Mouse (Mus musculus): ENCODE data around the gene Catsperd.
"Not testable (repeated sequence)": the region's sequence is repeated elsewhere in the genome, so short reads cannot be mapped to it uniquely, and the experiment has no call there.

- TF ChIP-seq ZNF384 (IDR thresholded peaks at IDR 0.05; ENCODE audit: low read depth, low read length); ZC3H11A (IDR thresholded peaks at IDR 0.05; ENCODE audit: low read depth, low read length); CTCF (conservative IDR thresholded peaks at IDR 0.05 in 1 of 2, IDR thresholded peaks at IDR 0.05 in 1 of 2; ENCODE audit: low read depth in 2 of 2, low read length in 2 of 2); RAD21 (IDR thresholded peaks at IDR 0.05; ENCODE audit: low read depth, low read length); POLR2AphosphoS2 (IDR thresholded peaks at IDR 0.05; ENCODE audit: low read depth, low read length); MAFK (IDR thresholded peaks at IDR 0.05; ENCODE audit: insufficient replicate concordance, low read length): not testable (repeated sequence)
- TF ChIP-seq POLR2A (IDR thresholded peaks at IDR 0.05; ENCODE audit: low read depth, low read length): peak; percentile 71
These were observed 2.1 kb downstream of the Catsperd start for GRCm38 (mm10) chr17:56629800-56630781.
